Mouse (Mus musculus): ENCODE measurements at regions not wholly inside any gene's neighbourhood (a gene's known extent, or its start where the extent isn't known, plus 50 kb on each side); places are given as distances from the start of the nearest gene placed in this dataset.

GRCm38 (mm10) chr2:46360049-46360712 lies 1243.0 kb upstream of the Zeb2 start:
- no peak for DNase-seq (ENCODE audit: low read depth, low spot score)

GRCm38 (mm10) chr2:46358225-46358624 lies 1241.0 kb upstream of the Zeb2 start:
- no peak for DNase-seq (ENCODE audit: low read depth, low spot score)

GRCm38 (mm10) chr2:46356651-46357050 lies 1239.5 kb upstream of the Zeb2 start:
- no peak for DNase-seq (ENCODE audit: low read depth, low spot score)

- no peak for DNase-seq (ENCODE audit: low read depth, low spot score)
Measured at GRCm38 (mm10) chr2:46340694-46341093, 1223.5 kb upstream of the Zeb2 start.

GRCm38 (mm10) chr2:46316666-46317065 lies 1199.5 kb upstream of the Zeb2 start:
- DNase-seq (ENCODE audit: low read depth, low spot score): no peak

- no peak for DNase-seq (ENCODE audit: low read depth, low spot score)
Measured at GRCm38 (mm10) chr2:46315243-46315642, 1198.0 kb upstream of the Zeb2 start.

GRCm38 (mm10) chr2:46307582-46308153 lies 1190.5 kb upstream of the Zeb2 start:
- no peak for DNase-seq (ENCODE audit: low read depth, low spot score)

GRCm38 (mm10) chr2:46302627-46303026 lies 1185.4 kb upstream of the Zeb2 start:
- DNase-seq (ENCODE audit: low read depth, low spot score): no peak

- DNase-seq (ENCODE audit: low read depth, low spot score): peak; percentile 25
Measured at GRCm38 (mm10) chr2:46297274-46297843, 1180.2 kb upstream of the Zeb2 start.

- DNase-seq (ENCODE audit: low read depth, low spot score): no peak
Measured at GRCm38 (mm10) chr2:46283929-46284598, 1166.9 kb upstream of the Zeb2 start.

- no peak for DNase-seq (ENCODE audit: low read depth, low spot score)
Measured at GRCm38 (mm10) chr2:46280822-46281221, 1163.6 kb upstream of the Zeb2 start.

- no peak for DNase-seq (ENCODE audit: low read depth, low spot score)
Measured at GRCm38 (mm10) chr2:46261618-46262017, 1144.4 kb upstream of the Zeb2 start.

GRCm38 (mm10) chr2:46251562-46251961 lies 1134.4 kb upstream of the Zeb2 start:
- no peak for DNase-seq (ENCODE audit: low read depth, low spot score)

- DNase-seq (ENCODE audit: low read depth, low spot score): no peak
Measured at GRCm38 (mm10) chr2:46245717-46246116, 1128.5 kb upstream of the Zeb2 start.

GRCm38 (mm10) chr2:46244697-46245096 lies 1127.5 kb upstream of the Zeb2 start:
- no peak for DNase-seq (ENCODE audit: low read depth, low spot score)

GRCm38 (mm10) chr2:46242806-46243205 lies 1125.6 kb upstream of the Zeb2 start:
- no peak for DNase-seq (ENCODE audit: low read depth, low spot score)

- DNase-seq (ENCODE audit: low read depth, low spot score): no peak
Measured at GRCm38 (mm10) chr2:46239874-46240273, 1122.7 kb upstream of the Zeb2 start.

- no peak for DNase-seq (ENCODE audit: low read depth, low spot score)
Measured at GRCm38 (mm10) chr2:46230791-46231450, 1113.7 kb upstream of the Zeb2 start.

GRCm38 (mm10) chr2:46218336-46218957 lies 1101.3 kb upstream of the Zeb2 start:
- no peak for DNase-seq (ENCODE audit: low read depth, low spot score)

GRCm38 (mm10) chr2:46199341-46199740 lies 1082.1 kb upstream of the Zeb2 start:
- no peak for DNase-seq (ENCODE audit: low read depth, low spot score)

- DNase-seq (ENCODE audit: low read depth, low spot score): peak; percentile 53
Measured at GRCm38 (mm10) chr2:46187265-46187888, 1070.2 kb upstream of the Zeb2 start.
